Mouse (Mus musculus) G1E (cell line): ENCODE data around the gene Prkcq.

Experiments used
- CTCF ChIP-seq: IDR thresholded peaks from 2 replicates; pipeline ENCODE4 v1.5.1; 2012; ENCODE audit warnings: low read depth, low read length, inconsistent platforms, mixed read lengths
- GATA1 ChIP-seq: IDR thresholded peaks from 2 replicates; pipeline ENCODE4 v1.6.1; 2012; ENCODE audit warnings: borderline replicate concordance, low read length, inconsistent platforms, mixed read lengths
- GATA2 ChIP-seq: IDR thresholded peaks from 2 replicates; pipeline ENCODE4 v1.6.1; 2012; ENCODE audit warnings: low read depth, low read length, inconsistent platforms, borderline replicate concordance
- POLR2AphosphoS5 ChIP-seq: IDR thresholded peaks from 2 replicates; pipeline ENCODE4 v1.6.1; 2012; ENCODE audit warnings: low read depth, low read length, inconsistent platforms; ENCODE audit not compliant: insufficient replicate concordance
- TAL1 ChIP-seq: conservative IDR thresholded peaks from 2 replicates; pipeline ENCODE4 v1.6.1; 2012; ENCODE audit warnings: low read depth, low read length, inconsistent platforms, mixed read lengths

DNA sequence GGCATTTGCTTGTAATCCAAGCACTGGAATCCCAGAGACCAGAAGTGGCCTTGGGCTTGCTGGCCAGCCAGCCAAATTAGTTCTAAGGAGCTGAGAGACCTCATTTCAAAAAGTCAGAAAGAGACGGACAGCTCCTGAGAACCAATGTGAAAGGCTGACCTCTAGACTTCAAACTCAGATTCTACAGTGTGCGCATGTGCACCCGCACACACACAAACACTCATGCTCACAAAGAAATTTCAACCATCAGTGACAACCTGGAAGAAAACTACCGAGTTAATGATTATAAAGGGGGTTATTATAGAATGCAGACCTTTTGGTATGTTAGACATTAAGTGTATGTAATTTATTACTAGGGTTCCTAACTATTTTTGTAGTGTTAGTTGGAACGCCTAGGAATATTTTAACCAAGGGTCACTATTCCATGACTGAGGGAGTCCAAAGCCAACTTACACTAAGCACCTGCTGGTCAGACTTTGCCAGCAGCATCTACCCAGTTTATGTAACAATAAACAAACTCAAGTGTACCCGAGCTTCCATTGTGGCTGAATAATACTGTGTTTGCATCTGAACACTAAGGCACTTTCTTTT, 85.4 kb downstream of the Prkcq start:
- TF ChIP-seq CTCF (no peak), GATA1 (no peak), TAL1 (no peak), POLR2AphosphoS5 (no peak), GATA2 (no peak)
